Mouse (Mus musculus) layer of hippocampus, postnatal 14 days (tissue): ENCODE data around the gene Hemk1. TPM values are rescaled to one million over a fixed set of nuclear protein-coding genes. Genes with fewer than 3 reads are reported as not detected.
"Not testable (repeated sequence)": the region's sequence is repeated elsewhere in the genome, so short reads cannot be mapped to it uniquely, and the experiment has no call there.

ENCODE experiments used
- DNase-seq, 2 experiments: peaks; one replicate each; pipeline ENCODE4 v3.0.0; 2021 to 2022; ENCODE audit warnings: low spot score in 2 of 2, mixed read lengths in 1 of 2
- total RNA-seq, 2 experiments: library from RNA; stranded (reverse); gene quantifications; 2 replicates each; pipeline ENCODE4 v1.2.3; 2021

The Hemk1 gene
- total RNA-seq, 2 experiments from 2014 or later: 16.1 to 18.5 TPM

- no peak for DNase-seq
These were observed 28.6 kb downstream of the Hemk1 start for GRCm38 (mm10) chr9:107309600-107309999.

DNA sequence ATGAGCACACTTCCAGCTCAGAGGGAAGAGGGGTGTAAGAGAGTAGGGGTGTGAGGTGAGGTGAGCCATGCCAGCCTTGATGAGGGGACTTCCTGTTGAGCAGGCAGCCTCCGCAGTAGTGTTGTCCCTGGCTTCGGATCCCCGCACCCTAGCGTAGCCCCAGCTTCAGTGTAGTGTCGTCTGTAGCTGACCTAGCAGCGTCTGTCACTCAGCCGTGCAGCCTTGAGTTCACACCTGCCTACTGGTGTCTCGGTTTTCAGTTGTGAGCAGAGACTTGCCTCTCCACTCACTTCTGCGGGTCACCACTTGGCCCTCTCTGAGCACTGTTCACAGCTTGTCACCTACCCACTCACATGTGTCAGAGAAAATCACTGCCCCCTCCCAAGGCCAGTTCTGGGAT is 29.0 kb downstream of the Hemk1 start:
- no peak for DNase-seq

DNA sequence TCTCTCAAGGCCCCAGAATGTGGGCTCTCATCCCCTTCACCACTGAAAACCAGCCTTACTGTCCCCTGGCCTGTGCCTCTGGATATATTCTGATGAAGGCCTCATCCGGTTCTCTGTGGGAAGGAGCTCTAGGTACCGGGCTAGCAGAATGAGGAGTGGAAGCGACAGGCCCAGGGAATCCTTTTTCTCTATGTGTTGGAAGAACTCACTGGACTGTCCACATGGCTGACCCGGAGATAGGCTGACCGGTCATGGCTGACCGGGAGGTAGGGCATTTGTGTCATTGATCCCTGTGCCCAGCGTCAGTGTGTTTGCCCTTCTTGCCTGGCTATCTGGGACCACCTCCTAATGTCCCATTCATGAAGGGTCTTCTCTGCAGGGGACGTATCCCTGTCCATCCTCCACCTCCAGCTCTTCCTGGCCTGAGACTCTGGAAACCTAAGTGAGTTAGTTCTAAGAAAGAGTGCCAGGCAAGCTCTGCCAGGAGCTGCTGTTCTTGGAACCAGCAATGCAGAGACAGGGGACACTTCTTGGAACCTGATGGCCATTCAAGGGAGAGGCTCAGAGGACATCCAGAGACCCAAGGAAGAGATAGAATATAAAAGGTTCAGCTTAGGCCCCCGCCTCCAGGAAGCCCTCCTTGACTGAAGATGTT is 29.7 kb downstream of the Hemk1 start:
- no peak for DNase-seq

GRCm38 (mm10) chr9:107307886-107308285 is 30.3 kb downstream of the Hemk1 start:
- DNase-seq: no peak

DNA sequence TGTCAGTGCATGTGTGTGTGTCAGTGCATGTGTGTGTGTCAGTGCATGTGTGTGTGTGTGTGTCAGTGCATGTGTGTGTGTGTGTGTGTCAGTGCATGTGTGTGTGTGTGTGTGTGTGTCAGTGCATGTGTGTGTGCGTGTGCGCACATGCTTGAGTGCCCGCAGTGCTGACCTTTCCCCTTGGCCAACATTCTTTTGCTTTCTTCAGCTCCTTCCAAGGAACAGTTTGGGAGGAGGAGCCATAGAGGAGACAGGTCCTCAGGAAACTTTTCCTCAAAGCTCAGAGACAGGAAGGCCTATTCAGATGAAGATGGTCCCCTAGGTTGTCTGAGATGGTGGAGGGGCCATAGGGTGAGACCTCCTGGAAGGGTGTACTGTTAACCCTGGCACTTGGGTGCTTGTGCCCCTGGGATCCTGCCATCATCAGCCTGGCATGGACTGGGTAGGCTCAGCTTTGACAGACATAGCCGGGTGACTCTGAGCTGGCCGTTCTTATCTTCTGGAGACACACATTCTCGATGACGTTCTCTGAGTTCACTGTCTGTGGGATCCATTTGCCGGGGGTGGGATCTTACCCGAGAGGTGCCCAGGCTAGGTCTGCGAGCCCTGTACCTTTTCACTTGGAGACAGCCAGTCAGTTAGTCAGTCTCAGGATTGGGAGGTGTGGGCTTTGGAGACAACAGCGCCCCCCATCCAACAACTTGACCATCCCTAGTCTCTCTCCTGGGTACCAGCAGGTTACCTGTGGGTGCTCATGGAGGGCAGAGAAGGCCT is 30.9 kb downstream of the Hemk1 start:
- no peak for DNase-seq

GRCm38 (mm10) chr9:107306673-107307072 is 31.5 kb downstream of the Hemk1 start:
- DNase-seq: not testable (repeated sequence)

DNA sequence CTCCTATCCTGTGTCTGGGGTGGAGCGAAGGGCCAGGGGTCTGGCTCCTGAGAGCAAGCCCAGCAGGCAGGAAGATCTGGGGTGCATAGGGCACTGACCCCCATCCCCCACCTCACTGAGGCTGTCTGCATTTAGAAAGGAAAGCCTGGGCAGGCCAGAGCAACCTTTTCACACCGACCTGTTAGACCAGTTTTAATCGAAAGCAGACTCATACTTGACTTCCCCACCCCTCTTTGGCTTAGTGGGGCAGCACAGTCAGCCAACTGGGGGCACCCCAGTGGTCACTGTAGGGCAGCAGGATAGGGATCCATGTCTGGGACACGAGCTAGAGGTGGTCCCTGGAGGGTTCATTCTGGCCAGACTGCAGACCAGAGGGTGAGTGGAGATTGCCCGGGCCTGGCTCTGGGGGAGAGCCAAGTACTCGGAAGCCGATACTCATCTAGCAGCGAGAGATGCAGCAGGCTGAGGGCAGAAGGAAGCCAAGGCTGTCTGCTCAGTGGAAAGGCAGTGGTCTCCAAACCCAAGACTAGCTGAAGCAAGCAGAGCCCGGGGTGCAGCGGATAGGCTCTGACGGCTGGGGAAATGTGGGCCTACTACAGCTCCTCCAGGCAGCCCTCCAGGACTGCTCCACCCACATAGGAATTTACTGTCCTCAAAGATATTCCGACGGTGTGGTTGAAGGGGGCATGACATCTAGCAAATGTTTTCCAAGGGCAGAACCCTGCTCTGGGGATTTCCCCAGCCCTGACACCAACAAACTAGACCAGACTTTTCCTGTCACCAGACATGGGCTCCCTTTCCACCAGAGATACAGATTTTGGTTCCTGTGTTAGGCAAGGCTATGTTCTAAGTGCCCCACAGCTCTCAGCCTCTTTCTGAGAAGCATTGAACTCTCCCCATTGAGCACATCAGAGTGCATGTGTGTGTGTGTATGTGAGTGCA is 32.3 kb downstream of the Hemk1 start:
- DNase-seq: no peak

DNA sequence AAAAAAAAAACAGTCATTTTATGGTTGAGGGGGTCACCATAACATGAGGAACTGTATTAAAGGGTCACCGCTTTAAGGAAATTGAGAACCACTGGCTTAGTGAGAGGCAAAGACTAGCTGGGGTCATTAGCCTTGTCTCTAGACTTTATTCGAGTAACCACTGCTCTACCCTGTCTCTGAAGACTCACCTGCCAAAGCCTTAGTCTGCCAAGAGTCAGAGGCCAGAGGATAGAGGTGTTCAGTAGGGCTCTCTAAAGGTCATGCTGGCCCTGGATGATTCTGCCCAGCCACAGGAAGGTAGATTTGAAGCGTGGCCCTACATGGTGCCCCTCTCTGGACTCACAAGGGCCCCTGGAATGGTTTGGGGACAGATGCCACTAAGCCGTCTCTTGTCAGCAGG is 33.1 kb downstream of the Hemk1 start:
- no peak for DNase-seq

DNA sequence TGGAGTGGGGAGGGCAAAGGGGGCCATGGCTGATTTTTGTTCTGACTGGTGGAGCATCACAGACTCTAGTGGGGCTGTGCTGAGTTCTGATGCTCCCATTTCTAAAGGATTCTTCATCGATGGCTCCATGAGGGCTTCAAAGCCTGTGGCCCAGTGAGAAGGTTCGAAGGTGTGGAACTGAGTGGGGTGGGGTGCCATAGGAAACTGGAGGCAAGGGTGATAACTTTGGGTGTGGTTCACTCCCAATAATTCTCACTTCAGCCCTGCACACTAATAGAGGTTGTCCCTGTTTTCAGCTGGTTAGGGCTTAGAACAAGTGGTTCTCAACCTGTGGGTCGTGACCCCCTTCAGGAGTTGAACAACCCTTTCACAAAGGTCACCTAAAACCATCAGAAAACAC is 33.8 kb downstream of the Hemk1 start:
- no peak for DNase-seq

DNA sequence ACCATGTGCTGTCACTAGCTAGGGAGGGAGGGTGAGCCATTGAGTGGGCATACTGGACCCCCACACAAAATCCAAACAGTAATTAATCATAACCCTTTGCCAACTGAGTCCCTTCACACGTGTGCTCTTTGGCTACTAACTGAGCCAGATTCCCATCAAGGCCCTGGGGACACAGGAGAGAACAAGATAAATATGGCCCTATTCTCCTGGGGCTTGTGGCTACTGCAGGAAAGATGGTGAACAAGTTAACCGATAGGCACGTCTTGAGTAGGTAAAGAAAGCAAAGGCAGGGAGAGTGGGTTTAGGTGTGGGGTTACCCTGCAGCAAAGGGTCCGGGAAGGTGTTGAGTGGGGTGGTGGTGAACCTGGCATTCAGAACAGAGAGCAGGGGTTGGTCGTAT is 34.2 kb downstream of the Hemk1 start:
- no peak for DNase-seq

DNA sequence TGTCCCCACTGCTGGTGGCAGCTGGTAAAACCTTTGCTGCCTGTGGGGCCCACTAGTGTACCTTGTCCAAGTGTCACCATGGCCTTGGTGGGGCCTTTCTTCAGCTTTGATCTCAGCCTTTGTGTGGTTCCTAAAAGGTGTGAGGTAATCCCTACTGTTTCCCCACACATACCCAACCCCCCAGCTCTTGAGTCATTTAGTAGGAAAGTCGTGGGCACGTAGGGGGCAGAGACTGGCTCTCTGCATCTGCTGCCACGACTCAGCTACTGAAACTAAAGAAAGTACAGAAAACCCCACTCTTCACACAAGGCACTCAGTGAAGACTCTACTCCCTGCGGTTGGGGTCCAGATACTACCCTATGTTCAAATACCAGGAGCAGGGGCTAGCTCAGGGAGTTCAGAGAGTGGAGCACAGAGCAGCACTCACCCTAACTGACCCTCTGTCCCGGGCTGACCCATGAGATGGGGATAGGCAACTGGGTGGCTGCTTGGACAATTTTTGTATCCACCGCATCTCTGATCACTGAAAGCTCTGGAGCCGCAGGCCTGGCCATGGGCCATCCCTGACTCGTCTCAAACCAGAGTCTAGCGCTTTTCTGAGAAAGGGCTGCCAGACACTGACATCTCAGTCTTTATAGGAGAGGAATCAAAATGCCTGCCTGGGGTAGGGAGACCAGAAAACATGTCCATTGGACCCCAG is 34.9 kb downstream of the Hemk1 start:
- no peak for DNase-seq

GRCm38 (mm10) chr9:107302592-107302991 is 35.6 kb downstream of the Hemk1 start:
- no peak for DNase-seq

DNA sequence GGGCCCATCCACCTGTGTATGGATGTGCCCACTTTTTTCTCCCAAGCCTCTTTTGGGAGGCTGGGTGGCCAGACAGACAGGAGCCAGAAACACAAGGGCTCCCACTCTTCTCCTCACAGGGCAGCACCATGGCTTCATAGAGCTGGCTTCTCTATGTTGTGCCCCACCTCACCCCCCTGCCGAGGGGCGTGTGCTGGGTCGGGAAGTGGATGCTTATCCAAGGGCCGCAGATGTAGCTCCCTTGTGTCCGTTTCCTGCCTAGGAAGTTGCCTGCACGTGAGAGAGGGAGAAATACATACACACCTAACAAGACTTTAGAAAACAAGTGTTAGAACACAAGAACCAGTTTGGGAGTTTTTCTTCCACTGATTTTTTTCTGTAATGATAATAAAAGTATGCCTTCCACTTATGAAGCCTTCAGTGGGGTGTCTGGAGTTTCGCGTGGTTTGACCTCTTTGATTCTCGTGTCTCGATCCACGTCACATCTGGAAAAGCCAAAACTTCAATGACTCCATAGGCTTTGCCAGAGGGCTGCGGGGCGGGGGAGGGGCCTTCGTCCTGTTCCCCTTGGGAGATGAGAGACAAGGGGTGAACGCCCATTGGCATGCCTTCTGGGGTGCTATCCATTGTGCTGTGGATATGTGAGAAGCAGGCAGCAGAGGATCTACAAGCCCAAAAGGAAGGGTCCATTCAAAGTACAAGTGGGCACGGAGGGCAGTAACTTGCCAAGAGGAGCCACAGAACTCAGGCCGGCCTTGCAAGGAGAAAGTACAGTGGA is 36.4 kb downstream of the Hemk1 start:
- no peak for DNase-seq

DNA sequence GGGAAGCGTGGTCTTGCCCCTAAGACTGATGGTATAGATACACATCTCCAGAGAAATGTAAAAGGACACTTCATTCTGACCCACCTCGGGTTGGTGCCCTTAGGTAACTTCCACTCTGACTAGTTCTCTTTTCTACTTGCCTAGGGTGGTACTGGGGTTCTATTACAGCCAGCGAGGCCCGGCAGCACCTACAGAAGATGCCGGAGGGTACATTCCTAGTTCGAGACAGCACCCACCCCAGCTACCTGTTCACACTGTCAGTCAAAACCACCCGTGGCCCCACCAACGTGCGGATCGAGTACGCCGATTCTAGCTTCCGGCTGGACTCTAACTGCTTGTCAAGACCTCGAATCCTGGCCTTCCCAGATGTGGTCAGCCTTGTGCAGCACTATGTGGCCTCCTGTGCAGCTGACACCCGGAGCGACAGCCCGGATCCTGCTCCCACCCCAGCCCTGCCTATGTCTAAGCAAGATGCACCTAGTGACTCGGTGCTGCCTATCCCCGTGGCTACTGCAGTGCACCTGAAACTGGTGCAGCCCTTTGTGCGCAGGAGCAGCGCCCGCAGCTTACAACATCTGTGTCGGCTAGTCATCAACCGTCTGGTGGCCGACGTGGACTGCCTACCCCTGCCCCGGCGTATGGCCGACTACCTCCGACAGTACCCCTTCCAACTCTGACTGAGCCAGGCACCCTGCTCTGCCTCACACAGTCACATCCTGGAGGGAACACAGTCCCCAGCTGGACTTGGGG is 37.8 kb downstream of the Hemk1 start:
- no peak for DNase-seq

- no peak for DNase-seq
These were observed 38.4 kb downstream of the Hemk1 start for GRCm38 (mm10) chr9:107299783-107300182.

- no peak for DNase-seq
These were observed 39.3 kb downstream of the Hemk1 start for GRCm38 (mm10) chr9:107298876-107299275.

DNA sequence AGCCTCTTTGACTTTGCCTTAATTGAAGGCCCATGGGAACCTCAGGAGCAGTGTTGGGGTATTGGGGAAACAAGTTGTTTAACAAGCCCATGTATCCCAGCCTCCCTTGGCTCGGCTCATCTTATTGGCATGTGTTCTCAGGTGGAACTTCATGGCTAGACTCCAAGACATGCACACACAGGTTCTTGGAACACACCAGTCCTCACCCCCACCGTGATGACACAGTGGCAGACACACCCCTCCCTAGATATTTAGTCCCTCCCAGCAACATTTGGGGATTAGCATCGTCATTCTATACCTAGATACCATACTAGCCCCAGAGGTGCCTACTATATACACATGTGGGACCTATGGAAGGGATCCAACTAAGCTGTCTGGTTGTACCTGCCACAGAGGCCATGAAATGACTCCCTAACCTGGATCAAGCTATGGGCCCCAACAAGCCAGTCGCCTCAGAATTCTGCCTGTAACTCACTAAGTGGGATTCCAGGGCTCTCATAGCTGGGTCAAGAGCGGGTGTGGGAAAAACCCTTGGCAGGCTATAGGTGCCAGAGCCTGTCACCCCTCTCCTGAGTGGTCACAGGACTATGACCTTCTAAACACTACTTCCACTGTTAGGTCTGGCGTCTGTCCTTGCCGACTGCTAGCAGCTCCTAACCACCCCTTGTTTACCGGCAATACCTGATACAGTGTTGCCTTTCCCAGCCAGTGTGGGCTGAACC is 39.9 kb downstream of the Hemk1 start:
- DNase-seq: no peak

DNA sequence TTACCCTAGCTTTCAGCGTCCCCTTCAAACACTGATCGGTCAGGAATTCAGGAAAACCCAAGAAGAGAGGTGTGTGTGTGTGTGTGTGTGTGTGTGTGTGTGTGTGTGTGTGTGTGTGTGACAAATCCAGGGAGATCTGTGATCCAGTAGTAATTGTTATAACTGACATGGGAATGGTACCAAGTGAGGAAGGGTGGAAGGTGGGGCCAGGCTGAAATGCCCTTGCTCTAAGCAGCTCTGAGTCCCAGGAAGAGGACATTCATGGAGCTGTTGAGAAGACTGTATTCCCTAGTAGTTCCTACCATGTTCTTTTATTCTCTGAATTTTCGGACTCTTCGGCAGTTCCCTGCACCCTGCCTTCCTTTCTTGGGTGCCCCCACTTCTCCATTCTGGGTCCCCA is 40.5 kb downstream of the Hemk1 start:
- DNase-seq: no peak

- no peak for DNase-seq
These were observed 41.1 kb downstream of the Hemk1 start for GRCm38 (mm10) chr9:107297059-107297458.
